ENCODE assay signal across 11 mouse cellular contexts in the genomic region with DNA sequence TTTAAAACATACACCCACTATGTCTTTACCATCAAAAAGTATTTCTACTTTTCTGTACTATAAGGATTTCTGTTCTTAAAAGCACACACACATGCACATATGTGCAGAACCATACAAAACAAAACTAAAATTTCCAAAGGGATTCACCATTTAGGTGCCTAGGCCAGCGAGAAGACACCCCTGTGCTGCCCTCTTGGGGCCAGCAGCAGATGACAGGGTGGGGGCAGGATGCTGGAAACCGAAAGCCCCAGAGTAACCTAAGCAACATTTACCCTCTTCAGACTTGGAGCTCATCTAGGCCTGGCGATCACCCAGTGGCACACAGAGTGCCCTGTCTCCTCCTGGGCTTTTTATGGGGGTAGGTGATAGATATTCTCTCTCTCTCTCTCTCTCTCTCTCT.
A peak's percentile ranks its signal among the peaks of the same experiment; 100 is the strongest.
DNase-seq lines count a peak whose midpoint lies in the region; ATAC-seq and TF ChIP-seq lines count a peak whose summit lies in the region.
"Had no signal": no experiment of that assay in that cellular context is flagged by ENCODE, and none has a peak within 500 bp of the region (broad histone marks: within the 10 kb centered on the region; RNA-seq: fewer than 3 reads in every experiment).

No protein-coding gene starts in this region.

- TF ChIP-seq CTCF in spleen, adult 2 months (IDR thresholded peaks at IDR 0.05; ENCODE audit: extremely low read depth, insufficient read depth, insufficient read length, insufficient replicate concordance) = 0 out of 2 replicates have a peak, but pooled peaks have one; percentile 7
- 0 out of 2 replicates have a peak, but pooled peaks have one; percentile 10 for TF ChIP-seq CTCF in embryonic fibroblast, embryonic 13.5 days (IDR thresholded peaks at IDR 0.05; ENCODE audit: borderline replicate concordance, insufficient read depth, low read length)
- TF ChIP-seq CTCF in small intestine, adult 2 months (IDR thresholded peaks at IDR 0.05; ENCODE audit: extremely low read depth, insufficient read length, insufficient replicate concordance, low read depth, low read length) = peak; percentile 26; the same call in 1 of the 2 replicates

- H3K27ac ChIP-seq in spleen, adult 2 months (ENCODE audit: insufficient read depth, low read length) = no peak overlapping the region
- no peak overlapping the region for H3K27ac ChIP-seq in embryonic fibroblast, embryonic 13.5 days (ENCODE audit: insufficient read depth, low read length)
- H3K27ac ChIP-seq in small intestine, adult 2 months (ENCODE audit: insufficient read depth, low read depth, low read length) = no peak overlapping the region
- H3K27ac ChIP-seq in forebrain, embryonic 14.5 days (ENCODE audit: low read depth, low read length) = no peak overlapping the region
- H3K27ac ChIP-seq: lung, embryonic 15.5 days had no signal

- no peaks in the 10 kb centered on the region for H3K9me3 ChIP-seq in forebrain, embryonic 14.5 days (replicated peaks; ENCODE audit: control insufficient read depth, low read length)
- H3K9me3 ChIP-seq: lung, embryonic 15.5 days had no signal

- no peaks in the 10 kb centered on the region for H3K27me3 ChIP-seq in spleen, adult 2 months (ENCODE audit: control insufficient read depth, insufficient read depth, low read length)
- no peaks in the 10 kb centered on the region for H3K27me3 ChIP-seq in small intestine, adult 2 months (ENCODE audit: control insufficient read depth, insufficient read depth, low read length)
- peaks cover 16% of the 10 kb centered on the region; the same call in 1 of the 2 replicates for H3K27me3 ChIP-seq in forebrain, embryonic 14.5 days (replicated peaks; ENCODE audit: control insufficient read depth, insufficient read depth, low read length)

- H3K9ac ChIP-seq in forebrain, embryonic 14.5 days (ENCODE audit: low read length) = no peak overlapping the region
- H3K9ac ChIP-seq: lung, embryonic 15.5 days had no signal

- ATAC-seq in cerebellum, adult (ENCODE audit: insufficient number of reproducible peaks, low FRiP score, low TSS enrichment) = no peak
- ATAC-seq in forebrain, embryonic 14.5 days = no peak

- DNase-seq in cerebellum, adult 8-10 months = peak; percentile 30
- DNase-seq in spleen, adult 2 months (ENCODE audit: low read depth in 1 of 2, low spot score in 2 of 2) = no peak
- no peak for DNase-seq in spleen, postnatal 36 days (ENCODE audit: low spot score in 2 of 2)
- DNase-seq in forebrain, embryonic 14.5 days (ENCODE audit: low spot score) = no peak
- no peak for DNase-seq in layer of hippocampus, postnatal 25 days (ENCODE audit: extremely low spot score in 1 of 2, low spot score in 1 of 2)
- DNase-seq: gastrocnemius, postnatal 10 days; kidney, postnatal 10 days had no signal

- no peak overlapping the region for H3K4me3 ChIP-seq in spleen, adult 2 months (ENCODE audit: extremely low read depth, insufficient read depth, insufficient read length)
- no peak overlapping the region for H3K4me3 ChIP-seq in embryonic fibroblast, embryonic 13.5 days (ENCODE audit: insufficient read depth, low read length)
- no peak overlapping the region for H3K4me3 ChIP-seq in small intestine, adult 2 months (ENCODE audit: low read depth, low read length)
- no peak overlapping the region for H3K4me3 ChIP-seq in forebrain, embryonic 14.5 days (ENCODE audit: low read depth, low read length)
- H3K4me3 ChIP-seq: lung, embryonic 15.5 days had no signal

- H3K4me1 ChIP-seq in spleen, adult 2 months (ENCODE audit: control insufficient read depth, insufficient read depth, insufficient read length) = no peaks in the 10 kb centered on the region
- no peaks in the 10 kb centered on the region for H3K4me1 ChIP-seq in embryonic fibroblast, embryonic 13.5 days (ENCODE audit: control insufficient read depth, insufficient read depth, low read length)
- no peaks in the 10 kb centered on the region for H3K4me1 ChIP-seq in small intestine, adult 2 months (ENCODE audit: control insufficient read depth, insufficient read depth, insufficient read length, low read length)
- no peaks in the 10 kb centered on the region for H3K4me1 ChIP-seq in forebrain, embryonic 14.5 days (ENCODE audit: control insufficient read depth, insufficient read depth, low read length)
- H3K4me1 ChIP-seq: lung, embryonic 15.5 days had no signal

- TF ChIP-seq POLR2A in spleen, adult 2 months (IDR thresholded peaks at IDR 0.05; ENCODE audit: low read depth, low read length) = no peak
- no peak for TF ChIP-seq POLR2A in embryonic fibroblast, embryonic 13.5 days (IDR thresholded peaks at IDR 0.05; ENCODE audit: low read depth, low read length)
- TF ChIP-seq POLR2A in small intestine, adult 2 months (IDR thresholded peaks at IDR 0.05; ENCODE audit: low read depth, low read length) = no peak

- H3K36me3 ChIP-seq in spleen, adult 2 months (ENCODE audit: control insufficient read depth, insufficient read depth, low read length) = no peaks in the 10 kb centered on the region
- no peaks in the 10 kb centered on the region for H3K36me3 ChIP-seq in small intestine, adult 2 months (ENCODE audit: control insufficient read depth, insufficient read depth, low read length)
- no peaks in the 10 kb centered on the region for H3K36me3 ChIP-seq in forebrain, embryonic 14.5 days (ENCODE audit: control insufficient read depth, insufficient read depth, low read length)
- H3K36me3 ChIP-seq: lung, embryonic 15.5 days had no signal

- 31% methylated on average over 3 of the region's 3 CpGs for WGBS in spleen, adult 2 months
- WGBS in small intestine, adult 2 months = 21% methylated on average over 3 of the region's 3 CpGs
- 33% methylated on average over 3 of the region's 3 CpGs for WGBS in forebrain, embryonic 14.5 days

- H3K4me2 ChIP-seq in forebrain, embryonic 14.5 days (ENCODE audit: low read length) = no peak overlapping the region
- H3K4me2 ChIP-seq: lung, embryonic 15.5 days had no signal
